Mouse (Mus musculus): ENCODE results near the gene Bcl3. TPM values are rescaled to one million over a fixed set of nuclear protein-coding genes. Genes with fewer than 3 reads are reported as not detected.
"Not testable (repeated sequence)": the region's sequence is repeated elsewhere in the genome, so short reads cannot be mapped to it uniquely, and the experiment has no call there.

The Bcl3 gene
- polyA plus RNA-seq, 1 experiment from 2014 or later: 1.1 TPM

DNA sequence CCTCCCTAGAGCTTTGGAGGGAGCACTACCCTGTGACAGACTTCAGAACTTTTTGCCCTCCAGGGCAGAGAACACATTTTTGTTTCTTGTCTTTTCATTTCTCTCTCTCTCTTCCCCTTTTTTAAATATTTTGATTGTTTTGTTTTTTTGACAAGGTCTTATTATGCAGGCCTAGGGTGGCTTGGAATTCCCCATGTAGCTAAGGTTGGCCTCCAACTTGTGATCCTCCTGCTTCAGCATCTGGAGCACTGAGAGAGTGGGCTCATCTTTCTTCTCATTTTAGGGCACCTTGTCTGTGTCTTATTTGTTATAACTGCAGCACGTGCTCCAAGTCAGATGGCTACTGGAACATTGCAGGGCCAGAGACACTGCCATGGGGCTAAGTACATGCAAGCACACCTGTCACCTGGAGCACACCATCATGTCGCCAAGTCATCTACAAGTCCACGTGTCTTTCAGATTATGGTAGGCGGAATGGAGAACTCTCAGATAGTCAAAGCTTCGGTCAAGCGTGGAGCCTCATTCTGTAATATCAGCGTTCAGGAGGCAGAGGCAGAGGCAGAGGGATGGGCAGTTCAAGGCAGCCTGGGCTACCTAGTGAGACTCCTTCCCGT lies 16.1 kb downstream of the Bcl3 start:
- H3K36me3 ChIP-seq (ENCODE audit: control insufficient read depth, insufficient read depth, low read length): no peaks in the 10 kb centered on the region
- ATAC-seq (replicated peaks; ENCODE audit: low FRiP score): no peak
- H3K9ac ChIP-seq (ENCODE audit: low read length): no peak overlapping the region
- H3K4me1 ChIP-seq (replicated peaks; ENCODE audit: control insufficient read depth, insufficient read depth, low read length): peaks cover 6% of the 10 kb centered on the region; the same call in 1 of the 2 replicates
- H3K9me3 ChIP-seq (ENCODE audit: control insufficient read depth, low read length): no peaks in the 10 kb centered on the region; the same call in 1 of the 2 replicates
- no peak overlapping the region for H3K4me2 ChIP-seq (ENCODE audit: low read depth, low read length, severe bottlenecking)
- no peak for DNase-seq (ENCODE audit: low spot score)
- H3K27ac ChIP-seq (ENCODE audit: low read depth, low read length): no peak overlapping the region
- WGBS: 87% methylated on average over 8 of the region's 8 CpGs
- H3K27me3 ChIP-seq (ENCODE audit: control insufficient read depth, insufficient read depth, low read length): peaks cover 29% of the 10 kb centered on the region
- no peak overlapping the region for H3K4me3 ChIP-seq (ENCODE audit: low read depth, low read length)

DNA sequence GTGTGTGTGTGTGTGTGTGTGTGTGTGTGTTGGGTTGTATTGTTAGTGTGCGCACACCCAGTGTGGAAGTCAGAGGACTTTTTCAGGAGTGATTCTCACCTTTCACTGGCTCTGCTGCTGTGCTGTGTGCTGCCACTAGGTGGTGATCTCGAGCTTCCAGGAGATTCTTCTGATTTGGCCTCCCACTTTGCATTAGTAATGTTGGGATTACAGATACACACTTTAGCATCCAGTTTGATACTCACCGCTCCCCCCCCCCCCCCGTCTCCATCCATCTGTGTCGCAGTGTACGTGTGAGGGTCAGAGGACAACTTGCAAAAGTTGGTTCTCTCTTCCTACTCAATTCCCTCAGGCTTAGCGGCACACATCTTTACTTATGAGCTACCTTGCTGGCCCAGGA lies 19.6 kb downstream of the Bcl3 start:
- ATAC-seq (replicated peaks; ENCODE audit: low FRiP score): 0 out of 2 replicates have a peak, but pooled peaks have one; percentile 30
- Histone ChIP-seq H3K9me3 (ENCODE audit: control insufficient read depth, low read length) (no peaks in the 10 kb centered on the region; the same call in 1 of the 2 replicates), H3K27me3 (ENCODE audit: control insufficient read depth, insufficient read depth, low read length) (no peaks in the 10 kb centered on the region), H3K4me2 (ENCODE audit: low read depth, low read length, severe bottlenecking) (no peak overlapping the region), H3K27ac (ENCODE audit: low read depth, low read length) (no peak overlapping the region), H3K4me3 (ENCODE audit: low read depth, low read length) (no peak overlapping the region), H3K9ac (ENCODE audit: low read length) (no peak overlapping the region), H3K4me1 (replicated peaks; ENCODE audit: control insufficient read depth, insufficient read depth, low read length) (no peaks in the 10 kb centered on the region), H3K36me3 (ENCODE audit: control insufficient read depth, insufficient read depth, low read length) (no peaks in the 10 kb centered on the region)
- peak; percentile 86 for DNase-seq (ENCODE audit: low spot score)
- WGBS: 19% methylated on average over 7 of the region's 7 CpGs

DNA sequence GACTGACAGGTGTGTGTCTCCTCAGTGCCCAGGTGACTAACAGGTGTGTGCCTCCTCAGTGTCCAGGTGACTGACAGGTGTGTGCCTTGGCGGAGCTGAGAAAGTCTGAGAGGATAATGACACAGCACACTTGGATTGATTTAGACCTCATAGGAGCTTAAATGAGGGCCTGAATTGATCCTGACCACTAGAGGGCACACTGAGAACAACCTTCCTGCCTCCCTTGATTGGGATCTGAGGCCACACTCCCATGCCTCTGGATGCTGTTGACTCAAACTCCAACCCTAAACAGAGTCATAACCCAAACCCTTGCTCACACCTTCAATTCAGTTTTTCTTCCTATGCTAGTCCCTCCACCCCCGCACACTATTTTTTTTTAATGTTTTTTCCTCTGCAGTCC lies 21.8 kb downstream of the Bcl3 start:
- Histone ChIP-seq H3K4me2 (ENCODE audit: low read depth, low read length, severe bottlenecking) (no peak overlapping the region), H3K9ac (ENCODE audit: low read length) (no peak overlapping the region), H3K27me3 (ENCODE audit: control insufficient read depth, insufficient read depth, low read length) (peaks cover 14% of the 10 kb centered on the region), H3K4me3 (ENCODE audit: low read depth, low read length) (no peak overlapping the region), H3K9me3 (ENCODE audit: control insufficient read depth, low read length) (no peaks in the 10 kb centered on the region; the same call in 1 of the 2 replicates), H3K27ac (ENCODE audit: low read depth, low read length) (no peak overlapping the region), H3K4me1 (replicated peaks; ENCODE audit: control insufficient read depth, insufficient read depth, low read length) (no peaks in the 10 kb centered on the region), H3K36me3 (ENCODE audit: control insufficient read depth, insufficient read depth, low read length) (no peaks in the 10 kb centered on the region)
- ATAC-seq (replicated peaks; ENCODE audit: low FRiP score): no peak
- WGBS: 24% methylated on average over 2 of the region's 2 CpGs
- DNase-seq (ENCODE audit: low spot score): no peak

DNA sequence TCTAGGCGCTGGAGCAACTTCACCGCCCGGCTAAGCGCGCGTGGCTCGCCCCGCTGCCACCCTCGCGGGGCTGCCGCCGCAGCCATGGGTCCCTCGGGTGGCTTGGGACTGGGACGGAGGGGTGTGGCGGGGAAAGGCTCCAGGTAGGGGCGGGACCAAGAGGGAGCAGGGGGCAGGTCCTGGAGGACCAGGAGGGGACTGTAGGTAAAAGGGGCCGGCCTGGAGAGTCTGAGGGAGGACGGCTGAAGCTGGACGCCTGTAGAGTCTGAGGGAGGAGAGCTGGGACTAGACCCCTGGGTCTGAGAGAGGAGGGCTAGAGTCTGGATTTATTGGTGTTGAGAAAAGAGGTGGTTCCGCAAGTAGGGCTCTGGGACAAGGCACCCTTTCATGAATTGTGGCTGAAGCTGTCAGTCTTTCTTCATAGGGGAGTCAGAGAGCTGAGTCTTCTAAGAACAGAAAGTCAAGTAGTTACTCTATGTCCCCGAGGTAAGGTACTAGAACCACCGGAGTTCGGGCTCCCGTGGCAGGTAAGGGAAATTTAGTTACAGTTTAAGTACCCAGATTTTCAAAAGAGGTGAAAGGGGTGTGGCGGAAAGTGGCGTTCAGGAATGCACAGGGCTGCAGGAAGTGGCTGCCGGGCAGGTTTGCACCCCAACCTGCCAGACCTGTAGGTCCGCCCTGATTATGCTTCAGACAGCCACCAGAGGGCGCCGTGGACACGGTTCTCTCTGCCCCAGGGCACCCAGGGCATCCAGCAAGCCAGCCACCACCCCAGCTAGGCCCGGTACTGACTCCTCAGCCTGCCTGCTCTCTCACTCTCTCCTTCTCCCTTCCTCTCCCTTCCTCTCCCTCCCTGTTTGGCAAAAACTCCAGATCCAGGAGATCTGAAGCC lies 25.6 kb downstream of the Bcl3 start, which contains the start of gene Cblc:
Gene Cblc, minus strand, starts transcription at position 113 of the 892 bp plus-strand sequence.
- Histone ChIP-seq H3K9me3 (ENCODE audit: control insufficient read depth, low read length) (no peaks in the 10 kb centered on the region), H3K9ac (ENCODE audit: low read length) (no peak within 1 kb of the TSS), H3K36me3 (ENCODE audit: control insufficient read depth, insufficient read depth, low read length) (no peaks in the 10 kb centered on the region), H3K4me1 (replicated peaks; ENCODE audit: control insufficient read depth, insufficient read depth, low read length) (no peaks in the 10 kb centered on the region), H3K27ac (ENCODE audit: low read depth, low read length) (no peak within 1 kb of the TSS), H3K4me2 (ENCODE audit: low read depth, low read length, severe bottlenecking) (no peak within 1 kb of the TSS), H3K4me3 (ENCODE audit: low read depth, low read length) (no peak within 1 kb of the TSS), H3K27me3 (ENCODE audit: control insufficient read depth, insufficient read depth, low read length) (peaks cover 17% of the 10 kb centered on the region)
- DNase-seq (ENCODE audit: low spot score): peak; percentile 86
- 0 out of 2 replicates have a peak, but pooled peaks have one; percentile 18 for ATAC-seq (replicated peaks; ENCODE audit: low FRiP score)
- WGBS: 4% methylated on average over 32 of the region's 32 CpGs

DNA sequence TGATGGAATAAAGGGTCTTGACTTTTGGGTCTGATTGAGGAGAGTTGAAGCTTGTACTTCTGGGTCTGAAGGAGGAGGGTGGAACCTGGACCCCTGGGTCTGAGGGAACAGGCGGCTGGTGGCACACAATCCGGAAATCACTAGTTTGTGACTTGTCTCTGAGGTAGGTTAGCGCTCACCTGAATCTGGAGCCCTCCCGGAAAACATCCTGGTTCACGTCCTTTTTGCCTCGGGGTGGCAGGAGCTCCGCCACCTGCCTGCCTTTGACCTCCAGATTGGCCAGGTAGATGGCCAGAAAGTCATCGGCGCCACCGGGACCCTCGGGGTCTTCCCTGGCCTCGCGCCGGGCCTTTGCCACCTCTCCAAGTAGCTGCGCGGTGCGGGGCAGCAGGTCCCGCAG lies 26.3 kb downstream of the Bcl3 start:
- H3K9me3 ChIP-seq (ENCODE audit: control insufficient read depth, low read length): no peaks in the 10 kb centered on the region
- no peak for ATAC-seq (replicated peaks; ENCODE audit: low FRiP score)
- peaks cover 17% of the 10 kb centered on the region for H3K27me3 ChIP-seq (ENCODE audit: control insufficient read depth, insufficient read depth, low read length)
- no peaks in the 10 kb centered on the region for H3K4me1 ChIP-seq (replicated peaks; ENCODE audit: control insufficient read depth, insufficient read depth, low read length)
- WGBS: 12% methylated on average over 18 of the region's 18 CpGs
- H3K4me3 ChIP-seq (ENCODE audit: low read depth, low read length): no peak overlapping the region
- no peaks in the 10 kb centered on the region for H3K36me3 ChIP-seq (ENCODE audit: control insufficient read depth, insufficient read depth, low read length)
- H3K27ac ChIP-seq (ENCODE audit: low read depth, low read length): no peak overlapping the region
- no peak for DNase-seq (ENCODE audit: low spot score)
- no peak overlapping the region for H3K4me2 ChIP-seq (ENCODE audit: low read depth, low read length, severe bottlenecking)
- H3K9ac ChIP-seq (ENCODE audit: low read length): no peak overlapping the region

DNA sequence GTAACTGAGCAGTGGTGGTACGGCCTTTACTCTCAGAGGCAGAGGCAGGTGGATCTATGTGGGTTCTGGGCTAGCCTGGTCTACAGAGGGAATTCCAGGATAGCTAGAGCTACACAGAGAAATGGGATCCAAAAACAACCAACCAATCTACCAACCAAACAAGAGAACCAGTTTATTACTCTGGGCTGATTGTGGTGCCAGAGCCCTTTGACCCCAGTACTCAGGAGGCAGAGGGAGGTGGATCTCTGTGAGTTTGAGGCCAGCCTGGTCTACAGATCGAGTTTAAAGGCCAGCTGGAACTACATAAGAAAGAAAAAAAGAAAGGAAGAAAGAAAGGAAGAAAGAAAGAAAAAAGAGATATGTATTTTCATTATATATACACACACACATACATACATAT lies 27.3 kb downstream of the Bcl3 start:
- ATAC-seq (replicated peaks; ENCODE audit: low FRiP score) (no peak), DNase-seq (ENCODE audit: low spot score) (no peak)
- Histone ChIP-seq H3K9ac (ENCODE audit: low read length) (no peak overlapping the region), H3K9me3 (ENCODE audit: control insufficient read depth, low read length) (no peaks in the 10 kb centered on the region), H3K4me2 (ENCODE audit: low read depth, low read length, severe bottlenecking) (no peak overlapping the region), H3K36me3 (ENCODE audit: control insufficient read depth, insufficient read depth, low read length) (no peaks in the 10 kb centered on the region), H3K4me3 (ENCODE audit: low read depth, low read length) (no peak overlapping the region), H3K27ac (ENCODE audit: low read depth, low read length) (no peak overlapping the region), H3K27me3 (ENCODE audit: control insufficient read depth, insufficient read depth, low read length) (peaks cover 17% of the 10 kb centered on the region), H3K4me1 (replicated peaks; ENCODE audit: control insufficient read depth, insufficient read depth, low read length) (no peaks in the 10 kb centered on the region)
- 69% methylated on average over 2 of the region's 2 CpGs for WGBS

DNA sequence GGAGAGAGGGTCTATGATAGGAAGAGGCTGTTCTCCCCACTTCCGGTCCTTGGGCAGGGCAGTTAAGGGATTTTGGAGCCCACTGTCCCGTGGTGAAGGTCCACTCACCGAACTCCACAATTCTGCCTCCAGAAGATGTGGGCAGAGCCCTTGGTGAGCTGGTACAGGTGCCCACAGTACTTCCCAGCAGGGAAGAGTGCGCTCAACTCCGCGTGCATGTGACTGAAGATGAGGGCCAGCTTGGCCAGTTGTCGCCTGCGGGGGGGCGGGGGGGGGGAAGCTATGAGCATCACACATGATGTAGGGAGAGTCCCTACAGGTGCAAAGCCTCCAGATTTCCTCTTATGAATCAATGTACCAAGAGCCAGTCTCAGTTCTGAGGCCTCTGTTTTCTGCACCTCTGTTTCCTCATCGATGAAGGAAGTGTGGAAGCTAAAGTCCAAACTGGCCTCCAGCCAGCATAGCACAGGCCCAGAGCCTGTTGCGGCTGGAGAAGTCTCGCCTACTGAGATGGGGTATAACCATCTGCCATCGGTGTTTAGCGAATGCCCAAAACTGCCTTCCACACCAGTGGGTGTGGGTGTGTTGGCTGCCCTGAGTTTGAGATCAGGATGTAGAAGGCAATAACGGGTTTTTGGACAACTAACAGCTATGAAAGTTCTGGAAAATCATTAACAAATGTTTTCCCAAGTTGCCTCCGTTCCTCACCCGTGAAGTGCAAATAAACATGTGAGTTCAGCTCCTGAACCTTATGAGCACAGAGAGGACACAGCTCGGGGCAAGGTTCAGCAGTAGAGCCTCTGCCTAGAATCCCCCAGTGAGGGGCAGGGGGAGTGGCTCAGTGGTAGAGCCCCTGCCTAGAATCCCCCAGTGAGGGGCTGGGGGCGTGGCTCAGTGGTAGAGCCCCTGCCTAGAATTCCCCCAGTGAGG lies 29.6 kb downstream of the Bcl3 start:
- Histone ChIP-seq H3K4me1 (replicated peaks; ENCODE audit: control insufficient read depth, insufficient read depth, low read length) (no peaks in the 10 kb centered on the region), H3K4me2 (ENCODE audit: low read depth, low read length, severe bottlenecking) (no peak overlapping the region), H3K27me3 (ENCODE audit: control insufficient read depth, insufficient read depth, low read length) (peaks cover 17% of the 10 kb centered on the region), H3K9ac (ENCODE audit: low read length) (no peak overlapping the region), H3K36me3 (ENCODE audit: control insufficient read depth, insufficient read depth, low read length) (no peaks in the 10 kb centered on the region), H3K4me3 (ENCODE audit: low read depth, low read length) (no peak overlapping the region), H3K9me3 (ENCODE audit: control insufficient read depth, low read length) (no peaks in the 10 kb centered on the region), H3K27ac (ENCODE audit: low read depth, low read length) (no peak overlapping the region)
- WGBS: 86% methylated on average over 19 of the region's 19 CpGs
- ATAC-seq (replicated peaks; ENCODE audit: low FRiP score) (no peak), DNase-seq (ENCODE audit: low spot score) (no peak)

DNA sequence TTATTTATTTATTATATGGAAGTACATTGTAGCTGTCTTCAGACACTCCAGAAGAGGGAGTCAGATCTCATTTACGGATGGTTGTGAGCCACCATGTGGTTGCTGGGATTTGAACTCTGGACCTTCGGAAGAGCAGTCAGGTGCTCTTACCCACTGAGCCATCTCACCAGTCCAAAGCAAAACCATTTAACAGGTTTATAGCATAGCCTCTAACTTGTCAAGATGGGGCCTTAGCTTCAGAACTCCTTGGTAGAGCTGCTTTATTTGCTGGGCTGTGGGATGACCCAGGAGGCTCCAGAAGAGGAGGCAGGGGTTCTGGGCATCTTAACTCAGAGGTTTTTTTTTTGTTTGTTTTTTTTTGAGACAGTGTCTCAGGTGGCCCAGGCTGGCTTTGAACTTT lies 31.1 kb downstream of the Bcl3 start:
- not testable (repeated sequence) for H3K9me3 ChIP-seq (ENCODE audit: control insufficient read depth, low read length); H3K4me1 ChIP-seq (replicated peaks; ENCODE audit: control insufficient read depth, insufficient read depth, low read length); H3K9ac ChIP-seq (ENCODE audit: low read length); DNase-seq (ENCODE audit: low spot score); H3K27me3 ChIP-seq (ENCODE audit: control insufficient read depth, insufficient read depth, low read length); H3K4me2 ChIP-seq (ENCODE audit: low read depth, low read length, severe bottlenecking); ATAC-seq (replicated peaks; ENCODE audit: low FRiP score); H3K36me3 ChIP-seq (ENCODE audit: control insufficient read depth, insufficient read depth, low read length); H3K27ac ChIP-seq (ENCODE audit: low read depth, low read length); H3K4me3 ChIP-seq (ENCODE audit: low read depth, low read length)
- WGBS: 97% methylated on average over 2 of the region's 2 CpGs
